Mouse (Mus musculus) lung, postnatal 36 days (tissue): ENCODE results near the gene Cmtm1.
"Not testable (repeated sequence)": the region's sequence is repeated elsewhere in the genome, so short reads cannot be mapped to it uniquely, and the experiment has no call there.

ENCODE experiments used
- DNase-seq: peaks from one replicate; pipeline ENCODE4 v3.0.0; 2022; ENCODE audit warnings: mixed read lengths

Gene Cmtm1

GRCm38 (mm10) chr8:104309441-104310155, at the start of gene Cmtm1, which contains the start of gene Gm45711:
TSS of gene Cmtm1 (minus strand) at chr8:104310145.
TSS of gene Gm45711 (minus strand) at chr8:104310081.
- DNase-seq: not testable (repeated sequence)

- no peak for DNase-seq
Measured at GRCm38 (mm10) chr8:104358637-104359036, 48.7 kb upstream of the Cmtm1 start.

- DNase-seq: no peak
Measured at GRCm38 (mm10) chr8:104354504-104354903, 44.6 kb upstream of the Cmtm1 start.

- no peak for DNase-seq
Measured at GRCm38 (mm10) chr8:104353186-104353585, 43.2 kb upstream of the Cmtm1 start.

- no peak for DNase-seq
Measured at GRCm38 (mm10) chr8:104350047-104350446, 40.1 kb upstream of the Cmtm1 start.

GRCm38 (mm10) chr8:104348971-104349370, 39.0 kb upstream of the Cmtm1 start:
- no peak for DNase-seq

- DNase-seq: no peak
Measured at GRCm38 (mm10) chr8:104346706-104347105, 36.8 kb upstream of the Cmtm1 start.

GRCm38 (mm10) chr8:104344622-104345021, 34.7 kb upstream of the Cmtm1 start:
- no peak for DNase-seq

- DNase-seq: peak; percentile 90
Measured at GRCm38 (mm10) chr8:104343957-104344356, 34.0 kb upstream of the Cmtm1 start.

- no peak for DNase-seq
Measured at GRCm38 (mm10) chr8:104342426-104342825, 32.5 kb upstream of the Cmtm1 start.

GRCm38 (mm10) chr8:104341678-104342077, 31.7 kb upstream of the Cmtm1 start:
- no peak for DNase-seq

GRCm38 (mm10) chr8:104341106-104341561, 31.2 kb upstream of the Cmtm1 start:
- peak; percentile 87 for DNase-seq

GRCm38 (mm10) chr8:104340233-104341105, 30.5 kb upstream of the Cmtm1 start:
- peak; percentile 88 for DNase-seq

GRCm38 (mm10) chr8:104339983-104340232, 30.0 kb upstream of the Cmtm1 start:
- DNase-seq: no peak

- peak; percentile 45 for DNase-seq
Measured at GRCm38 (mm10) chr8:104339229-104339982, 29.5 kb upstream of the Cmtm1 start, which contains the start of gene Cmtm3. TSS of gene Cmtm3 (plus strand) at chr8:104339410.

- no peak for DNase-seq
Measured at GRCm38 (mm10) chr8:104337890-104338289, 27.9 kb upstream of the Cmtm1 start.

GRCm38 (mm10) chr8:104336806-104337205, 26.9 kb upstream of the Cmtm1 start:
- DNase-seq: no peak

- DNase-seq: peak; percentile 71
Measured at GRCm38 (mm10) chr8:104334196-104334595, 24.3 kb upstream of the Cmtm1 start.

- DNase-seq: peak; percentile 49
Measured at GRCm38 (mm10) chr8:104333786-104334185, 23.8 kb upstream of the Cmtm1 start.

- no peak for DNase-seq
Measured at GRCm38 (mm10) chr8:104332665-104333631, 23.0 kb upstream of the Cmtm1 start.

- DNase-seq: not testable (repeated sequence)
Measured at GRCm38 (mm10) chr8:104321930-104322329, 12.0 kb upstream of the Cmtm1 start, which contains the start of gene Cmtm2b. TSS of gene Cmtm2b (plus strand) at chr8:104322230.

GRCm38 (mm10) chr8:104321267-104321666, 11.3 kb upstream of the Cmtm1 start, which contains the start of gene Gm11020:
TSS of gene Gm11020 (plus strand) at chr8:104321567.
- DNase-seq: not testable (repeated sequence)
